Mouse (Mus musculus): ENCODE measurements around the gene Drp2. TPM values are rescaled to one million over a fixed set of nuclear protein-coding genes. Genes with fewer than 3 reads are reported as not detected.
A peak's percentile ranks its signal among the peaks of the same experiment; 100 is the strongest.

Drp2 gene
- polyA plus RNA-seq, 1 experiment from 2014 or later, result 20.7 TPM

GRCm38 (mm10) chrX:134404584-134404955 lies 219 bp downstream of the Drp2 start:
- H3K9ac ChIP-seq, result peak overlapping the region; percentile 66
- 24% methylated on average over 11 of the region's 14 CpGs for WGBS
- peaks cover 5% of the 10 kb centered on the region; the same call in 1 of the 2 replicates for H3K4me1 ChIP-seq (replicated peaks; ENCODE audit: control insufficient read depth, insufficient read depth, low read length)
- H3K27me3 ChIP-seq (ENCODE audit: control insufficient read depth, insufficient read depth, low read length), result no peaks in the 10 kb centered on the region
- no peaks in the 10 kb centered on the region for H3K36me3 ChIP-seq (replicated peaks; ENCODE audit: control insufficient read depth, insufficient read depth)
- H3K9me3 ChIP-seq (ENCODE audit: control insufficient read depth, low read length), result no peaks in the 10 kb centered on the region
- ATAC-seq (ENCODE audit: low FRiP score), result peak; percentile 78
- peak; percentile 33 for DNase-seq (ENCODE audit: low spot score)
- peak overlapping the region; percentile 62 for H3K4me2 ChIP-seq (replicated peaks)
- H3K27ac ChIP-seq, result peak overlapping the region; percentile 82
- H3K4me3 ChIP-seq (replicated peaks; ENCODE audit: low read length), result peak overlapping the region; percentile 33

- H3K9ac ChIP-seq, result no peak overlapping the region
- H3K27me3 ChIP-seq (ENCODE audit: control insufficient read depth, insufficient read depth, low read length), result no peaks in the 10 kb centered on the region
- no peak overlapping the region for H3K27ac ChIP-seq
- no peak for DNase-seq (ENCODE audit: low spot score)
- no peak overlapping the region for H3K4me3 ChIP-seq (replicated peaks; ENCODE audit: low read length)
- 70% methylated on average over 6 of the region's 6 CpGs for WGBS
- H3K36me3 ChIP-seq (replicated peaks; ENCODE audit: control insufficient read depth, insufficient read depth), result no peaks in the 10 kb centered on the region
- no peak for ATAC-seq (ENCODE audit: low FRiP score)
- no peaks in the 10 kb centered on the region for H3K9me3 ChIP-seq (ENCODE audit: control insufficient read depth, low read length)
- peaks cover 5% of the 10 kb centered on the region; the same call in 1 of the 2 replicates for H3K4me1 ChIP-seq (replicated peaks; ENCODE audit: control insufficient read depth, insufficient read depth, low read length)
- H3K4me2 ChIP-seq (replicated peaks), result no peak overlapping the region
Measured at GRCm38 (mm10) chrX:134409354-134409900, 5.1 kb downstream of the Drp2 start.

GRCm38 (mm10) chrX:134412096-134412495 lies 7.7 kb downstream of the Drp2 start:
- no peak for ATAC-seq (ENCODE audit: low FRiP score)
- Histone ChIP-seq H3K27ac (no peak overlapping the region), H3K4me3 (replicated peaks; ENCODE audit: low read length) (no peak overlapping the region), H3K4me2 (replicated peaks) (no peak overlapping the region), H3K4me1 (replicated peaks; ENCODE audit: control insufficient read depth, insufficient read depth, low read length) (no peaks in the 10 kb centered on the region), H3K36me3 (replicated peaks; ENCODE audit: control insufficient read depth, insufficient read depth) (no peaks in the 10 kb centered on the region), H3K27me3 (ENCODE audit: control insufficient read depth, insufficient read depth, low read length) (no peaks in the 10 kb centered on the region), H3K9ac (no peak overlapping the region), H3K9me3 (ENCODE audit: control insufficient read depth, low read length) (no peaks in the 10 kb centered on the region)
- WGBS, result 90% methylated on average over 1 of the region's 1 CpGs
- DNase-seq (ENCODE audit: low spot score), result no peak

- Histone ChIP-seq H3K27ac (no peak overlapping the region), H3K27me3 (ENCODE audit: control insufficient read depth, insufficient read depth, low read length) (no peaks in the 10 kb centered on the region), H3K9ac (no peak overlapping the region), H3K4me1 (replicated peaks; ENCODE audit: control insufficient read depth, insufficient read depth, low read length) (no peaks in the 10 kb centered on the region), H3K4me2 (replicated peaks) (no peak overlapping the region), H3K36me3 (replicated peaks; ENCODE audit: control insufficient read depth, insufficient read depth) (no peaks in the 10 kb centered on the region), H3K4me3 (replicated peaks; ENCODE audit: low read length) (no peak overlapping the region), H3K9me3 (ENCODE audit: control insufficient read depth, low read length) (no peaks in the 10 kb centered on the region)
- ATAC-seq (ENCODE audit: low FRiP score) (no peak), DNase-seq (ENCODE audit: low spot score) (no peak)
- WGBS, result 80% methylated on average over 5 of the region's 5 CpGs
Measured at GRCm38 (mm10) chrX:134420097-134420496, 15.7 kb downstream of the Drp2 start.

- Histone ChIP-seq H3K4me1 (replicated peaks; ENCODE audit: control insufficient read depth, insufficient read depth, low read length) (no peaks in the 10 kb centered on the region), H3K27ac (no peak overlapping the region), H3K9me3 (ENCODE audit: control insufficient read depth, low read length) (no peaks in the 10 kb centered on the region), H3K27me3 (ENCODE audit: control insufficient read depth, insufficient read depth, low read length) (no peaks in the 10 kb centered on the region), H3K4me3 (replicated peaks; ENCODE audit: low read length) (no peak overlapping the region), H3K9ac (no peak overlapping the region), H3K4me2 (replicated peaks) (no peak overlapping the region), H3K36me3 (replicated peaks; ENCODE audit: control insufficient read depth, insufficient read depth) (no peaks in the 10 kb centered on the region)
- no peak for DNase-seq (ENCODE audit: low spot score)
- no peak for ATAC-seq (ENCODE audit: low FRiP score)
- WGBS, result 91% methylated on average over 5 of the region's 5 CpGs
Measured at GRCm38 (mm10) chrX:134424263-134424662, 19.9 kb downstream of the Drp2 start.

- Histone ChIP-seq H3K9ac (no peak overlapping the region), H3K27ac (no peak overlapping the region), H3K4me2 (replicated peaks) (no peak overlapping the region), H3K4me3 (replicated peaks; ENCODE audit: low read length) (no peak overlapping the region), H3K36me3 (replicated peaks; ENCODE audit: control insufficient read depth, insufficient read depth) (0 out of 2 replicates have a peak, but pooled peaks cover 3% of the 10 kb centered on the region), H3K4me1 (replicated peaks; ENCODE audit: control insufficient read depth, insufficient read depth, low read length) (no peaks in the 10 kb centered on the region), H3K9me3 (ENCODE audit: control insufficient read depth, low read length) (no peaks in the 10 kb centered on the region), H3K27me3 (ENCODE audit: control insufficient read depth, insufficient read depth, low read length) (0 out of 2 replicates have a peak, but pooled peaks cover 6% of the 10 kb centered on the region)
- 71% methylated on average over 10 of the region's 10 CpGs for whole genome bisulfite sequencing
- ATAC-seq (ENCODE audit: low FRiP score) (no peak), DNase-seq (ENCODE audit: low spot score) (no peak)
Measured at GRCm38 (mm10) chrX:134425798-134426197, 21.4 kb downstream of the Drp2 start.

GRCm38 (mm10) chrX:134426819-134427218 lies 22.5 kb downstream of the Drp2 start:
- H3K27ac ChIP-seq, result no peak overlapping the region
- no peak overlapping the region for H3K9ac ChIP-seq
- H3K9me3 ChIP-seq (ENCODE audit: control insufficient read depth, low read length), result no peaks in the 10 kb centered on the region
- H3K4me2 ChIP-seq (replicated peaks), result no peak overlapping the region
- H3K4me3 ChIP-seq (replicated peaks; ENCODE audit: low read length), result no peak overlapping the region
- no peaks in the 10 kb centered on the region for H3K4me1 ChIP-seq (replicated peaks; ENCODE audit: control insufficient read depth, insufficient read depth, low read length)
- no peak for DNase-seq (ENCODE audit: low spot score)
- ATAC-seq (ENCODE audit: low FRiP score), result peak; percentile 71; the same call in 1 of the 2 replicates
- WGBS, result 63% methylated on average over 6 of the region's 6 CpGs
- H3K27me3 ChIP-seq (ENCODE audit: control insufficient read depth, insufficient read depth, low read length), result 0 out of 2 replicates have a peak, but pooled peaks cover 6% of the 10 kb centered on the region
- H3K36me3 ChIP-seq (replicated peaks; ENCODE audit: control insufficient read depth, insufficient read depth), result 0 out of 2 replicates have a peak, but pooled peaks cover 3% of the 10 kb centered on the region

- 66% methylated on average over 3 of the region's 3 CpGs for WGBS
- no peak for ATAC-seq (ENCODE audit: low FRiP score)
- H3K9me3 ChIP-seq (ENCODE audit: control insufficient read depth, low read length), result no peaks in the 10 kb centered on the region
- no peak for DNase-seq (ENCODE audit: low spot score)
- H3K4me1 ChIP-seq (replicated peaks; ENCODE audit: control insufficient read depth, insufficient read depth, low read length), result no peaks in the 10 kb centered on the region
- H3K27ac ChIP-seq, result no peak overlapping the region
- H3K4me2 ChIP-seq (replicated peaks), result no peak overlapping the region
- 0 out of 2 replicates have a peak, but pooled peaks cover 3% of the 10 kb centered on the region for H3K36me3 ChIP-seq (replicated peaks; ENCODE audit: control insufficient read depth, insufficient read depth)
- H3K27me3 ChIP-seq (ENCODE audit: control insufficient read depth, insufficient read depth, low read length), result 0 out of 2 replicates have a peak, but pooled peaks cover 6% of the 10 kb centered on the region
- H3K9ac ChIP-seq, result no peak overlapping the region
- no peak overlapping the region for H3K4me3 ChIP-seq (replicated peaks; ENCODE audit: low read length)
Measured at GRCm38 (mm10) chrX:134427307-134427706, 23.0 kb downstream of the Drp2 start.

- 71% methylated on average over 42 of the region's 67 CpGs for WGBS
- Histone ChIP-seq H3K4me1 (replicated peaks; ENCODE audit: control insufficient read depth, insufficient read depth, low read length) (no peaks in the 10 kb centered on the region), H3K27me3 (ENCODE audit: control insufficient read depth, insufficient read depth, low read length) (no peaks in the 10 kb centered on the region), H3K4me2 (replicated peaks) (no peak overlapping the region), H3K9ac (no peak overlapping the region), H3K9me3 (ENCODE audit: control insufficient read depth, low read length) (0 out of 2 replicates have a peak, but pooled peaks cover 8% of the 10 kb centered on the region), H3K36me3 (replicated peaks; ENCODE audit: control insufficient read depth, insufficient read depth) (no peaks in the 10 kb centered on the region), H3K4me3 (replicated peaks; ENCODE audit: low read length) (no peak overlapping the region), H3K27ac (no peak overlapping the region)
- ATAC-seq (ENCODE audit: low FRiP score), result 0 out of 2 replicates have a peak, but pooled peaks have one; percentile 60
- DNase-seq (ENCODE audit: low spot score), result no peak
Measured at GRCm38 (mm10) chrX:134474988-134475710, 70.8 kb downstream of the Drp2 start.

Data from hindbrain, embryonic 14.5 days (tissue).